Mouse (Mus musculus): ENCODE measurements around the gene Ildr2. TPM values are rescaled to one million over a fixed set of nuclear protein-coding genes. Genes with fewer than 3 reads are reported as not detected.

The Ildr2 gene
- polyA plus RNA-seq, 1 experiment: 1.9 TPM

DNA sequence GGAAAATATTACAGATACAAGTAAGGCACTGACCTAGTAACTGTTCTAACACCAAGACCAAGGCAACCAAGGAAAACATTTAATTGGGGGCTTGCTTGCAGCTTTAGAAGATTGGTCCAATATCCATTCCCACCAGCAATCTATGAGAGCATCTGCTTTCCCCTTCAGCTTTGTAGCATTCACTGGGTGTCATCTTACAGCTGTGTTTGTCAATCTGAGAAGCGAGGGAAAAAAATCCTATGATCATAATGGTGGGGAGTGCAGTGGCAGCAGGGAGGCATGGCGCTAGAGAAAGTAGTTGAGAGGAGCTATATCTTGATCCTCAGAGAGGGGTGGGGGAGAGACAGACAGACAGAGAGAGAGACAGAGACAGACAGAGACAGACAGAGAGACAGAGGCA lies 88.1 kb downstream of the Ildr2 start:
- Histone ChIP-seq H3K27me3 (ENCODE audit: control insufficient read depth, insufficient read depth, insufficient read length) (no peaks in the 10 kb centered on the region), H3K36me3 (ENCODE audit: control insufficient read depth, insufficient read depth) (no peaks in the 10 kb centered on the region), H3K79me2 (ENCODE audit: control insufficient read depth, insufficient read depth) (no peaks in the 10 kb centered on the region), H3K4me3 (no peak overlapping the region), H3ac (ENCODE audit: control insufficient read depth, insufficient read length) (no peak overlapping the region), H3K4me2 (ENCODE audit: low read depth) (no peak overlapping the region)
- TF ChIP-seq MAX (IDR thresholded peaks at IDR 0.05; ENCODE audit: low read depth): no peak
- peak in 2 of 3 experiments; percentile 58 to 76 for TF ChIP-seq MYOD1 (IDR thresholded peaks at IDR 0.05; ENCODE audit: control insufficient read depth in 1 of 3, insufficient read length in 2 of 3, low read depth in 2 of 3)
- no peak for TF ChIP-seq USF1 (IDR thresholded peaks at IDR 0.05; ENCODE audit: low read depth)

DNA sequence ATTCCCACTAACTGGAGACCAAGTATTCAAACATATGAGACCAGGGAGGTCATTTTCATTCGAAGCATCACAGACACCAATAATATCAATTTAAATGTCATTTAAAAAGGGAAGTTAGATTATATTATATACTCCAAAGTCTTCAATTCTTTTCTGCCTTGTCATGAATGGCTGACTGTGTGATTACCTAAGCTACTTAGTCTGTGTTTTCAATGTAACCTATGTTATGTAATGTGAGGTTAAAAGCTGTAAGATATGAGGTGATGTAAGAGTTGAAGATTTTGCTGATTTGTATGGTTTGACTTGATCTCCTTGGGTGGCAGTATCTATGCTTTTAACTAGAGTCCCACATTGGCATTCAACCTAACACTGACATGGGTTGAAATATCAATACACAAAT lies 88.6 kb downstream of the Ildr2 start:
- H3K36me3 ChIP-seq (ENCODE audit: control insufficient read depth, insufficient read depth): no peaks in the 10 kb centered on the region
- no peak overlapping the region for H3ac ChIP-seq (ENCODE audit: control insufficient read depth, insufficient read length)
- H3K27me3 ChIP-seq (ENCODE audit: control insufficient read depth, insufficient read depth, insufficient read length): no peaks in the 10 kb centered on the region
- TF ChIP-seq MYOD1 (IDR thresholded peaks at IDR 0.05; ENCODE audit: control insufficient read depth in 1 of 3, insufficient read length in 2 of 3, low read depth in 2 of 3) (no peak), POLR2A (IDR thresholded peaks at IDR 0.05; ENCODE audit: insufficient read length, low read depth) (no peak), REST (IDR thresholded peaks at IDR 0.05; ENCODE audit: insufficient read depth, insufficient read length) (no peak), SRF (IDR thresholded peaks at IDR 0.05; ENCODE audit: control insufficient read depth, insufficient read length, low read depth) (no peak)
- H3K4me3 ChIP-seq: no peak overlapping the region
- H3K79me2 ChIP-seq (ENCODE audit: control insufficient read depth, insufficient read depth): no peaks in the 10 kb centered on the region
- no peak overlapping the region for H3K4me2 ChIP-seq (ENCODE audit: low read depth)

DNA sequence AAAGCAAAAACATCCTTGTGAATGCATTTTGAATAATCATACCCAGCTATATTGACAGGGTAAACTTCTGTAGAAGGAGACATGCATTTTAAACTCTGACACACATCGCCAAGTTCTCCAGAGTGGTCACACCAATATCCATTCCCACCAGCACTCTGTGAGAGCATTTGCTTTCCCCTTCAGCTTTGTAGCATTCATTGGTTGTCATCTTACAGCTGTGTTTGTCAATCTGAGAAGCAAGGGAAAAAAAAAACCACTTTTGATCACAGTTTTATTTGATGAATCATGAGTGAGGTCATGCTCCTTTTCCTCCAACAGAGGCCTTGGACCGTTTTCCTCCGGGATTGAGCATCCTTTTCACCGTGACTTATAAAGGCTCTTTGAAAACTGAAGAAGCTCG lies 89.6 kb downstream of the Ildr2 start:
- TF ChIP-seq MYOD1 (IDR thresholded peaks at IDR 0.05; ENCODE audit: control insufficient read depth in 1 of 3, insufficient read length in 2 of 3, low read depth in 2 of 3) (peak in 2 of 3 experiments; percentile 67 to 70), SRF (IDR thresholded peaks at IDR 0.05; ENCODE audit: control insufficient read depth, insufficient read length, low read depth) (no peak), MYOG (IDR thresholded peaks at IDR 0.05; ENCODE audit: control insufficient read depth in 1 of 3, insufficient read depth in 1 of 3, insufficient read length in 2 of 3, low read depth in 2 of 3) (no peak), TCF3 (IDR thresholded peaks at IDR 0.05; ENCODE audit: insufficient read length, low read depth) (no peak), CEBPB (IDR thresholded peaks at IDR 0.05; ENCODE audit: insufficient read depth, poor library complexity, severe bottlenecking) (no peak), POLR2A (IDR thresholded peaks at IDR 0.05; ENCODE audit: insufficient read length, low read depth) (no peak), E2F4 (IDR thresholded peaks at IDR 0.05; ENCODE audit: insufficient read depth) (no peak), MAX (IDR thresholded peaks at IDR 0.05; ENCODE audit: low read depth) (no peak), USF1 (IDR thresholded peaks at IDR 0.05; ENCODE audit: low read depth) (no peak)
- Histone ChIP-seq H3K4me2 (ENCODE audit: low read depth) (no peak overlapping the region), H3K79me2 (ENCODE audit: control insufficient read depth, insufficient read depth) (no peaks in the 10 kb centered on the region), H3K36me3 (ENCODE audit: control insufficient read depth, insufficient read depth) (no peaks in the 10 kb centered on the region), H3K4me3 (no peak overlapping the region), H3K27me3 (ENCODE audit: control insufficient read depth, insufficient read depth, insufficient read length) (no peaks in the 10 kb centered on the region), H3ac (ENCODE audit: control insufficient read depth, insufficient read length) (no peak overlapping the region)

DNA sequence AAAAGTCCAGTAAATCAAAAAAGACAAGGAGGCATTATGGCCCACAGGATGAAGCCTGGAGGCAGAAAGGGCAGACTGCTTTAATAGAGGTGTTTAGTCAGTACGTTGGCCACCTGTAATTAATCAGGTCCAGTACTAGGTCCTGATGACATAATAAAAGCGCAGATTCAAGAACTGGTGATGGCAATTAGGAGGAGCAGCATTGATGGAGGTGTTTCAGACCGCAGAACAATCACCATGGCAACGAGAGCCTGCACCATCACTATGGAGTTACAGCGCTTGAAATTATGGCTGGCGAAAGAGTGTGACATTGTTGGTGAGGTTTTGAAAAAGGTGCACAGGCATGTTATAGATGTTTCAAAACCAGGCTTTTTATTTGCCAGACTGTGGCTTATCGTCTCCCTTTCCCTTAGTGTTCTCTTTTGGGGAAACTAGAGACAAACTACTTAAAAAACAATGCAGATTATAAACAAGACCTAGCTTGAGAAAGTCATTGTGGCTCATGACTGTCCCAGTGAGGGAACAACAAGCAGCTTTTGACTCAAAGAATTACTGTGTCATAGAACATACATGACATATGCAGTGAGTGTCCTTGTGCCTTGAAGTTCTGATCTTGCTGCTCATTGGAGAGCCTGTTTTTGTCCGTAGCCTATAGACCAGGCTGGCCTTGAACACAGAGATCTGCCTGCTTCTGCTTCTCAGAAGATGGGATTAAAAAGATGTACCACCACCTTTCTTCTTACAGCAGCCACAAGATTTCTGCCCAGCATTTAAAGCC lies 90.5 kb downstream of the Ildr2 start:
- H3K4me3 ChIP-seq: no peak overlapping the region
- H3ac ChIP-seq (ENCODE audit: control insufficient read depth, insufficient read length): no peak overlapping the region
- TF ChIP-seq MYOD1 (IDR thresholded peaks at IDR 0.05; ENCODE audit: control insufficient read depth in 1 of 3, insufficient read length in 2 of 3, low read depth in 2 of 3) (no peak), POLR2AphosphoS2 (IDR thresholded peaks at IDR 0.05; ENCODE audit: insufficient read length, low read depth) (no peak), SRF (IDR thresholded peaks at IDR 0.05; ENCODE audit: control insufficient read depth, insufficient read length, low read depth) (no peak), TCF3 (IDR thresholded peaks at IDR 0.05; ENCODE audit: insufficient read length, low read depth) (no peak), USF1 (IDR thresholded peaks at IDR 0.05; ENCODE audit: low read depth) (no peak), CEBPB (IDR thresholded peaks at IDR 0.05; ENCODE audit: insufficient read depth, poor library complexity, severe bottlenecking) (no peak)
- no peaks in the 10 kb centered on the region for H3K36me3 ChIP-seq (ENCODE audit: control insufficient read depth, insufficient read depth)
- no peaks in the 10 kb centered on the region for H3K79me2 ChIP-seq (ENCODE audit: control insufficient read depth, insufficient read depth)
- H3K27me3 ChIP-seq (ENCODE audit: control insufficient read depth, insufficient read depth, insufficient read length): no peaks in the 10 kb centered on the region
- no peak overlapping the region for H3K4me2 ChIP-seq (ENCODE audit: low read depth)

DNA sequence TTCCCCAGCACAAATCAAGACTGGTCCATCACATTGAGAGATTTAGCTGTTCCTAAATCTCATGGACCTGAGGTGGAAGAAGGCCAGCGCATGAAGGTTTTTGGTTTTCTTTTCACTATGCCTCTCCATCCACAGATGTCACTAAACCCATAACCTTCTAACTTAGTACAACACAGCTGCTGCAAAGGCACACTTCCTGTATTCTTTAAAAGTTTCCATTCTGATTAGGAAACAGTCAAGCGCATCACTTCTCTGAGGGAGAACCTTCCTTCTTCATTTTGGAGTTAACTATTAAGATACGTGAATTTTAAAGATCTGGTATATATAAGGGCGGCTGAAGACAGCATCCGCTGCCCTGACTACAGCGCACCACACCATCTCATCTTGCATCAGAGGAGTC lies 91.7 kb downstream of the Ildr2 start:
- Histone ChIP-seq H3K79me2 (ENCODE audit: control insufficient read depth, insufficient read depth) (no peaks in the 10 kb centered on the region), H3K27me3 (ENCODE audit: control insufficient read depth, insufficient read depth, insufficient read length) (no peaks in the 10 kb centered on the region), H3K36me3 (ENCODE audit: control insufficient read depth, insufficient read depth) (no peaks in the 10 kb centered on the region), H3K4me2 (ENCODE audit: low read depth) (no peak overlapping the region), H3ac (ENCODE audit: control insufficient read depth, insufficient read length) (no peak overlapping the region), H3K4me3 (no peak overlapping the region)
- no peak for TF ChIP-seq MYOG (IDR thresholded peaks at IDR 0.05; ENCODE audit: control insufficient read depth in 1 of 3, insufficient read depth in 1 of 3, insufficient read length in 2 of 3, low read depth in 2 of 3)
- no peak for TF ChIP-seq SRF (IDR thresholded peaks at IDR 0.05; ENCODE audit: control insufficient read depth, insufficient read length, low read depth)

DNA sequence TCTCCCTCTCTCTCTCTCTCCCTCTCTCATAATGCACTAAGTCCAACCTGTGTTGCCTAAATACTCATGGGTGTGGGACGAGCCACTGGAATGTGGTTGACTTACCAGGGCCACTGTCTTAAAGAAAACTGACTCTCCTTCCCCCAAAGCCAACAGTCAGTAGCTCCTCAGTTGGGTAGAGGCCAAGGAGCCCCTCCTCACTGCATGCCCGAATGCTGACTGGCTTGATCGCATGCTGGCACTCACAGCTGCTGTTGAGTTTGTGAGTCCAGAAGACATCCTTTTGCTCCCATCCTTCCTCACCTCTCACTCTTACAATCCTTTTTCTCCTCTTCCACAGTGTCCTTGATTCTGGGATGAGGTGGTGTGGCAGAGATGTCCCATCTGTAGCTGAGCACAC lies 93.0 kb downstream of the Ildr2 start:
- no peaks in the 10 kb centered on the region for H3K79me2 ChIP-seq (ENCODE audit: control insufficient read depth, insufficient read depth)
- no peak overlapping the region for H3ac ChIP-seq (ENCODE audit: control insufficient read depth, insufficient read length)
- H3K27me3 ChIP-seq (ENCODE audit: control insufficient read depth, insufficient read depth, insufficient read length): no peaks in the 10 kb centered on the region
- no peak overlapping the region for H3K4me2 ChIP-seq (ENCODE audit: low read depth)
- TF ChIP-seq MYOD1 (IDR thresholded peaks at IDR 0.05; ENCODE audit: control insufficient read depth in 1 of 3, insufficient read length in 2 of 3, low read depth in 2 of 3) (peak in 1 of 3 experiments; percentile 36), MAX (IDR thresholded peaks at IDR 0.05; ENCODE audit: low read depth) (no peak), POLR2A (IDR thresholded peaks at IDR 0.05; ENCODE audit: insufficient read length, low read depth) (no peak)
- no peak overlapping the region for H3K4me3 ChIP-seq
- no peaks in the 10 kb centered on the region for H3K36me3 ChIP-seq (ENCODE audit: control insufficient read depth, insufficient read depth)

Data from myocyte (in vitro differentiated cells).